Mouse (Mus musculus) MN1 (cell line): ENCODE measurements around the gene Gm28044.
"Not testable (repeated sequence)": the region's sequence is repeated elsewhere in the genome, so short reads cannot be mapped to it uniquely, and the experiment has no call there.

ENCODE experiments used
- DNase-seq: peaks from one replicate; pipeline ENCODE4 v3.0.0-alpha.2; 2016; ENCODE audit warnings: low spot score

The Gm28044 gene

GRCm38 (mm10) chr13:67360131-67360744 lies at the start of gene Gm28044, which contains the start of gene Zfp953:
TSS of gene Gm28044 (minus strand) at chr13:67360536.
TSS of gene Zfp953 (minus strand) at chr13:67360605.
- DNase-seq, result peak; percentile 87

DNA sequence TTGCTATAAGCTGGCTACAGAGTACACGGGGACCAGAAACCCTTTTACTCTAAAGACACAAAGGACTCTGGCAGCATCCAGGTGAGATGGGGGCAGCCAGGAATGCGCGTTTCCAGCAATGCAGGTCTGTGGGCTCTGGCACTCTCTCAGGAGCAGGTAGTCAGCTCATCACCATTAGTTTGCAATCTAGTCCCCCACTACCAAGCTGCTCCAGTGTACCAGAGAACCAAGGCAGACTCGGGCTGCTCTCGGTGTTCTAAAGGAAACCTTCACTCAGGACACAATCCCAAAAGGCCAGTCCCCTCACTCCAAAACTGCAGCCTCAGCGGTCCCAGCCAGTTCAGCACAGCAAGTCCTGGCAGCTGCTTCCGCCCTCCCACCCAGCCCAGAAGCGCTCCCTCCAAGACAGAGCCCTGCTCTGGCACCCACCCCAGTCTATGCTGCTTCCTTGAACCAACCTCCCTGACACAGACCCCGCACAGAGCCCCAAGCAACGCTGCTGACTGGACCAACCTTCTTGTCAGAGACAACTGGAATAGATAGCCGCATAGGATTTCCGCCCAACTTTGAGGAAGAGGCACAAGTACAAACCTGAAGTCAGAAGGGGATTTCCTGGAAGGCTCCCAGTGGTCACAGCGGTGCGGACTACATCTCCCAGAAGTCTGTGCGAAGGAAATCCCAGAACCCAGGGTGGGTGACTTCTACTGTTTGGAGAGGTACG lies 39.0 kb upstream of the Gm28044 start, which contains the start of gene Zfp429:
Gene Zfp429 (minus strand): TSS at position 637 of the 721 bp plus-strand sequence.
- not testable (repeated sequence) for DNase-seq

GRCm38 (mm10) chr13:67376255-67376654 lies 15.9 kb upstream of the Gm28044 start:
- not testable (repeated sequence) for DNase-seq

GRCm38 (mm10) chr13:67375050-67375911 lies 14.9 kb upstream of the Gm28044 start, which contains the start of the genes Gm28041 and Zfp456:
TSS of gene Gm28041 (minus strand) at chr13:67375733.
TSS of gene Zfp456 (minus strand) at chr13:67375810.
- not testable (repeated sequence) for DNase-seq

DNA sequence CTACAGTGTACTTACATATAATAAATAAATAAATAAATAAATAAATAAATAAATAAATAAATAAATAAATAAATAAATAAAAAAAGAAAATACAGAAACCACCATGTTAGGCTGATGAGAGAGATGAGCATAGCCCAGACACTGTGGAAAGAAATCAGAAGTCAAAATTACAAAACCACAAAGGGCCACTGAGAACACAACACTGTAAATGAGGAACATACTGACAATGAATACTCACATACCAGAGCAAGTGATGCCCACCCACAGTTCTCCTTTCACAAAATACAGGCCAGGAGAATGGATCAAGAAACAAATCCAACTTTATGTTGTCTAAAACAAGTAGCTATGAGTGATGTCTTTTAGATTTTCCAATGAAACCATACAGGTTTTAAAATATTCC lies 8.5 kb downstream of the Gm28044 start:
- DNase-seq, result no peak

DNA sequence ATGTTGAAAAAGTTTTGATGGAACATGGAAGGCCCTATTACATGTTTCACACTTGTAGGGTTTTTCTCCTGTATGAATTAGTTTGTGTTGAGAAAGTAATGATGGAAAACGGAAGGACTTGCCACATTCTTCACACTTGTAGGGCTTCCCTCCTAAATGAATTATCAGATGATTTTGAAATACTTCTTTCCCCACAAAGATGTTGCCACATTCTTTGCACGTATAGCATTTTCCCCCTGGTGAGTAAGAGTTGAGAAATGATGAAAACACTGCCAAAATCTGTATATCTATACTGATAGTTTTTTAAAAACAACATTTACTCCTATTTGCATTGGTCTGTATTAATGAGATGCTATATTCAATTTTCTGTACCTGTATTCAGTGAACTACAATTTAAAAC lies 16.9 kb downstream of the Gm28044 start:
- no peak for DNase-seq

DNA sequence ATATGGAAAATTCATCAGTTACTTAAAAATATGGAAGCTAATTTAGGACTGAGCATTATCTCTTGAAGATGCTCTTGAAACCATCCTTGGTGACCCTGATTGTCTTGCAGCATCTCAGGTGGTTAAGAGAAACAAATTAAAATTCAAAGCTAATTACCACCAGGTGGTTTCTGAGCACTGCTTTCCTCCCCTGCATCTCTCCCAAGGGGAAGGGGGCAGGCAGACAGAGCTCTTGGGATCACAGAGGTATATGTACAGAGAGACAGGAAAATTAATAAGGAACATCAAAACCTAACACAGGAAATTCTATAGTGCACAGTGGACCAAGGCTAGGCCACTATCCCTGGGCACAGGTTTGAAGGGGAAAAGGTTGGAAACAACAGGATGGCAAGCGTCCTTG lies 27.5 kb downstream of the Gm28044 start:
- no peak for DNase-seq

- DNase-seq, result peak; percentile 49
These were observed 28.2 kb downstream of the Gm28044 start, which contains the start of gene Zfp595 for GRCm38 (mm10) chr13:67332019-67332724. TSS of gene Zfp595 (minus strand) at chr13:67332570.

GRCm38 (mm10) chr13:67306718-67307117 lies 53.6 kb downstream of the Gm28044 start:
- peak; percentile 23 for DNase-seq

DNA sequence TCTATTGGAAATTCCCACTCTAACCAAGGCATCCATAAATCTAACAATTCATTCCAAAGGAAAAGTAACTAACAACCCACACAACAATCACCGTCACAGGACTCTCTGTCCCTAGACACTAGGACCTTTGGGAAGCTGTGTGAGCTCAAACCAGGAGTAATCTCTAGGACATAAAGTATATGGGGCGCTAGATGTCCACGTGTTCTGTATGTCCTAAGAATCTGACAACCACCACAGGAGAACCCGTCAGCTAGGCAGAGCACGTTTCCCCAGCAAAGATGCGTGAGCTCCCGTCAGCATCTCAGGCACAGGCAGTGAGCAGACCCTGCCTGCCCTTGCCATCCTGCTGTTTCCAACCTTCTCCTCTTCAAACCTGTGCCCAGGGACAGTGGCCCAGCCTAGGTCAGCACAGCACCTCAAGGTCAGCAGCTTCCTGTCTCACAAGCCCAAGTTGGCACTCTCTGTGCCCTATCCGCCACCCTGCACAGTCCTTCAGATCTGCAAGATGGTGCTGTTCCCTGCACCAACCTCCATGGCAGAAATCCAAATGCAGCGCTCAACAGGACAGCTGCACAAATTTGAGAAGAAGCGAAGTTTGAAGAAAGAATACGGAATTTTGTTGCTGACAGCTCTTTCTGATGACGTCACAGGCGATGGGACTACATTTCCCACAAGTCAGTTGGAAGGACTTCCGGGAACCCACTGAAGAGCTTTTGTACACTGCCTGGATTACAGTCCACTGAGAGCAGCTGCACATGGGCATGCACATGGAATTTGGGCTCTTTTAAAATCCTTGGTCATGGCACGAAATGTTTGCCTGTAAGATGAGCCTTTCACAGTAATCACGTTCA lies 54.3 kb downstream of the Gm28044 start, which contains the start of gene Zfp457:
Gene Zfp457 (minus strand): TSS at position 664 of the 851 bp plus-strand sequence.
- DNase-seq, result peak; percentile 93

- no peak for DNase-seq
These were observed 82.0 kb downstream of the Gm28044 start, which contains the start of gene Zfp458 for GRCm38 (mm10) chr13:67278314-67278713. TSS of gene Zfp458 (minus strand) at chr13:67278466.

DNA sequence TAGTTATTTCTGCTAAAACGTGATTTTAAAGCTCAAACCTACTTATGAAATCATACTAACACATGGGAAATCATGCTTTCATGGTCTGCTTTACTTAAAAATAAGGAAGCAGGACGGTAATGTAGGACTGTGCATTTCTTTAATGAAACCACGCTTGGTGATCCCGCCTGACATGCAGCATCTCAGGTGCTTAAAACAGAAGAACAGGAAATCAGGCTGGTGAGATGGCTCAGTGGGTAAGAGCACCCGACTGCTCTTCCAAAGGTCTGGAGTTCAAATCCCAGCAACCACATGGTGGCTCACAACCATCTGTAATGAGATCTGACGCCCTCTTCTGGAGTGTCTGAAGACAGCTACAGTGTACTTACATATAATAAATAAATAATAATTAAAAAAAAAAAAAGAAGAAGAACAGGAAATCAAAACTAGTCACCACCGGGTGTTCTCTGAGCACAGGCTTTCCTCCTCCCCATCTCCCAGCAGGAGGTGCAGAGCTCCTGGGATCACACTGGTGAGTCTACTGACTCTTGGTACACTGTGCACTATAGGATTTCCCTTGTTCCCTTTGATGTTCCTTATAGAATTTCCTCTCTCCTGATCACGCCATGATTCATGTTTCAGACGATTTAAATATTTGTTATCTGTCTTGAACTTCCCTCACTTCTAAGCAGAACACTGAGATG lies 90.8 kb downstream of the Gm28044 start:
- DNase-seq, result peak; percentile 9

DNA sequence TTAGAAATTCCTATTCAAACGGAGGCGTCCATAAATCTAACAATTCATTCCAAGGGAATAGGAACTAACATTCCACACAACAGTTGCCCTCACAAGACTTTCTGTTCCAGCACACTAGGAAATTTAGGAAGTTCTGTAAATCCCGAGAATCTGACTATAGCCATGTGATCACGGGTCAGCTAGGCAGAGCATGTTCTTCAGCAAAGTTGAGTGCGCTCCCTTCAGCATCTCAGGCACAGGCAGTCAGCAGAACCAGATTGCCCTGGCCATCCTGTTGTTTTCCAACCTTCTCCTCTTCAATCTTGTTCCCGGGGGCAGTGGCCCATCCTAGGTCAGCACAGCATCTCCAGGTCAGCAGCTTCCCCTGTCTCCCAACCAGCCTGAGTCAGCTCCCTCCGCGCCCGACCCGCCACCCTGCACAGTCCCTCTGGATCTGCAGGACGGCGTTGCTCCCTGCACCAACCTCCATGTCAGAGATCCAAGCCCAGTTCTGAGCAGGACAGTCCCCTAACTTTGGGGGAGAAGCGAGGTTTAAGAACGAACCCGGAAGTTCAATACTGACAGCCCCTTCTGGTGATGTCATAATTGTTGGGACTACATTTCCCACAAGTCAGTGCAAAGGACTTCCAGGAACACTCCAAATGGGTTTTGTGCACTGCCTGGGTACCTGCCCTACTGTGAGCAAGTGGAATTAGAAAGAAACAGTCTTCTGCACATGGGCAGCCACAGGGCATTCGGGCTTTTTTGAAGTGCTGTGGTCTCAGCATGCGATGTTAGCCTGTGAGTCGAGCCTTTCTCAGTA lies 91.6 kb downstream of the Gm28044 start:
- peak; percentile 80 for DNase-seq
